Mouse (Mus musculus): ENCODE measurements at regions not wholly inside any gene's neighbourhood (a gene's known extent, or its start where the extent isn't known, plus 50 kb on each side); places are given as distances from the start of the nearest gene placed in this dataset.

- TF ChIP-seq POLR2A (IDR thresholded peaks at IDR 0.05; ENCODE audit: control insufficient read depth, extremely low read depth, insufficient read depth, low read length, poor library complexity): no peak
- TF ChIP-seq CTCF (IDR thresholded peaks at IDR 0.05; ENCODE audit: borderline replicate concordance, control insufficient read depth, extremely low read depth, insufficient read depth, low read length, poor library complexity): no peak
These were observed 141.0 kb upstream of the Pitx1 start for GRCm38 (mm10) chr13:55976911-55977381.
